Mouse (Mus musculus): ENCODE measurements around the gene Snx13.

Gene Snx13

GRCm38 (mm10) chr12:35191698-35192425 is 144.9 kb downstream of the Snx13 start:
- DNase-seq (ENCODE audit: low spot score) = peak; percentile 71

DNA sequence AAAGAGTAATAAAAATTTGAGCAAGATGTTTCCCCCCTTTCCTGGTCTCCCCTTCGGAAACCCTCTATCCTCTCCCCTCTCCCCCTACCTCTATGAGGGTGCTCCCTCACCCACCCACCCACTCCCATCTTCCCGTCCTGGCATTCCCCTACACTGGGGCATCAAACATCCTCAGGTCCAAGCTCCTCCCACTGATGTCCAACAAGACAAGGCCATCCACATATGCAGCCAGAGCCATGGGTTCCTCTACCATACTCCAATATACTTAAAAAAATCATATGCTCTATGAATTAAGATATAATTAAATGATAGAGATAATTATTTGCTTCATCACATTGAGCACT is 145.4 kb downstream of the Snx13 start:
- DNase-seq (ENCODE audit: low spot score) = no peak
